Mouse (Mus musculus) testis, postnatal 10 days (tissue): ENCODE results near the gene Coro1b.

Source experiments
- DNase-seq: peaks from one replicate; pipeline ENCODE4 v3.0.0; 2021; ENCODE audit warnings: low spot score

Coro1b gene

GRCm38 (mm10) chr19:4156073-4156579, 7.7 kb downstream of the Coro1b start:
- DNase-seq, result no peak

GRCm38 (mm10) chr19:4156771-4157170, 8.4 kb downstream of the Coro1b start:
- DNase-seq, result no peak

- no peak for DNase-seq
Measured at GRCm38 (mm10) chr19:4159049-4159448, 10.6 kb downstream of the Coro1b start.

GRCm38 (mm10) chr19:4162646-4163542, 14.5 kb downstream of the Coro1b start, which contains the start of gene Rps6kb2:
Rps6kb2 (minus strand) TSS chr19:4163354.
- DNase-seq, result peak; percentile 96

- DNase-seq, result no peak
Measured at GRCm38 (mm10) chr19:4163543-4163887, 15.1 kb downstream of the Coro1b start.

- no peak for DNase-seq
Measured at GRCm38 (mm10) chr19:4164100-4164499, 15.7 kb downstream of the Coro1b start.

GRCm38 (mm10) chr19:4164721-4165120, 16.3 kb downstream of the Coro1b start:
- DNase-seq, result no peak

- DNase-seq, result no peak
Measured at GRCm38 (mm10) chr19:4166678-4167476, 18.5 kb downstream of the Coro1b start.

- peak; percentile 100 for DNase-seq
Measured at GRCm38 (mm10) chr19:4169378-4169784, 21.0 kb downstream of the Coro1b start.

GRCm38 (mm10) chr19:4169810-4170209, 21.4 kb downstream of the Coro1b start:
- no peak for DNase-seq

- no peak for DNase-seq
Measured at GRCm38 (mm10) chr19:4170723-4171392, 22.4 kb downstream of the Coro1b start.

- no peak for DNase-seq
Measured at GRCm38 (mm10) chr19:4171393-4172290, 23.2 kb downstream of the Coro1b start.

- no peak for DNase-seq
Measured at GRCm38 (mm10) chr19:4172925-4173324, 24.5 kb downstream of the Coro1b start.

- peak; percentile 75 for DNase-seq
Measured at GRCm38 (mm10) chr19:4175368-4175947, 27.0 kb downstream of the Coro1b start, which contains the start of gene Carns1. Carns1 (minus strand) TSS chr19:4175479.

- DNase-seq, result no peak
Measured at GRCm38 (mm10) chr19:4180411-4180810, 32.0 kb downstream of the Coro1b start.

- no peak for DNase-seq
Measured at GRCm38 (mm10) chr19:4181892-4182291, 33.5 kb downstream of the Coro1b start.

- no peak for DNase-seq
Measured at GRCm38 (mm10) chr19:4183689-4184088, 35.3 kb downstream of the Coro1b start.

GRCm38 (mm10) chr19:4184976-4185975, 36.9 kb downstream of the Coro1b start:
- no peak for DNase-seq

- DNase-seq, result no peak
Measured at GRCm38 (mm10) chr19:4187303-4187702, 38.9 kb downstream of the Coro1b start.
